33 mouse cellular contexts compared by ENCODE assay signal in the genomic region with DNA sequence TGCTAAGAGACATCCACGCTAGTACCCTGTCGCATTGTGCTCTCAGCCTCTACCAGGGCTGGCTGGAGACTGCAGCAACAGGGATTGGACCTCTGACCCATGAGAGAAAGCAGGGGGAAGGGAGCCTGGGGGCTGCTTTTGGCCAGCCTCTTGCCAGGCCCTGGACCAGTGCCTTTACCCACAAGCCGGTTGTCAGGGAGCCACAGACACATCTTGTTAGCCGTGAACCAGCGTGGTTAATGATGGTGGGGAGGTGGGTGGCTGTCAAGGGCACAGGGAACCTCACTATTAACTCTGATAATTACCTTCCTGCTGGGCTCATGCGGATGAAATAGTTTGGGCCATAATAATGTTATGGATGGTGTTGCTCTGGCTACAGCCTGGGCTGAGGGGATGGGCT. TPM values are rescaled to one million over a fixed set of nuclear protein-coding genes. Genes with fewer than 3 reads are reported as not detected.
DNase-seq lines count a peak whose midpoint lies in the region; ATAC-seq and TF ChIP-seq lines count a peak whose summit lies in the region.
"Had no signal": no experiment of that assay in that cellular context is flagged by ENCODE, and none has a peak within 500 bp of the region (broad histone marks: within the 10 kb centered on the region; RNA-seq: fewer than 3 reads in every experiment).

No protein-coding gene starts in this region.

- no peaks in the 10 kb centered on the region for H3K9me3 ChIP-seq in forebrain, embryonic 14.5 days (replicated peaks; ENCODE audit: control insufficient read depth, low read length)
- H3K9me3 ChIP-seq in forebrain, postnatal 0 days (ENCODE audit: low read length), result no peaks in the 10 kb centered on the region
- no peaks in the 10 kb centered on the region for H3K9me3 ChIP-seq in hindbrain, postnatal 0 days (ENCODE audit: low read length)
- H3K9me3 ChIP-seq in hindbrain, embryonic 16.5 days (ENCODE audit: control insufficient read depth, low read length), result no peaks in the 10 kb centered on the region
- H3K9me3 ChIP-seq in neural tube, embryonic 13.5 days, result no peaks in the 10 kb centered on the region
- no peaks in the 10 kb centered on the region for H3K9me3 ChIP-seq in neural tube, embryonic 14.5 days (ENCODE audit: control insufficient read depth, low read length)
- H3K9me3 ChIP-seq: embryonic facial prominence, embryonic 15.5 days; kidney, embryonic 15.5 days; limb, embryonic 13.5 days; liver, embryonic 12.5 days had no signal

- H3K4me1 ChIP-seq in forebrain, embryonic 14.5 days (ENCODE audit: control insufficient read depth, insufficient read depth, low read length), result peaks cover 31% of the 10 kb centered on the region
- H3K4me1 ChIP-seq in forebrain, postnatal 0 days (ENCODE audit: insufficient read depth), result peaks cover 5% of the 10 kb centered on the region
- H3K4me1 ChIP-seq in hindbrain, postnatal 0 days (ENCODE audit: insufficient read depth, low read length), result peaks cover 14% of the 10 kb centered on the region; the same call in 1 of the 2 replicates
- H3K4me1 ChIP-seq in hindbrain, embryonic 16.5 days (ENCODE audit: control insufficient read depth, insufficient read depth, low read depth, low read length), result peaks cover 20% of the 10 kb centered on the region
- peaks cover 55% of the 10 kb centered on the region for H3K4me1 ChIP-seq in neural tube, embryonic 13.5 days (replicated peaks)
- peaks cover 21% of the 10 kb centered on the region for H3K4me1 ChIP-seq in neural tube, embryonic 14.5 days (ENCODE audit: control insufficient read depth, insufficient read depth, low read length)

- no peak for TF ChIP-seq CTCF in forebrain, postnatal 0 days (IDR thresholded peaks at IDR 0.05; ENCODE audit: low read depth)
- no peak for TF ChIP-seq CTCF in hindbrain, postnatal 0 days (IDR thresholded peaks at IDR 0.05; ENCODE audit: low read depth)

- 48% methylated on average over 6 of the region's 6 CpGs for WGBS in forebrain, embryonic 14.5 days
- WGBS in forebrain, postnatal 0 days, result 41% methylated on average over 6 of the region's 6 CpGs
- 35% methylated on average over 6 of the region's 6 CpGs for WGBS in hindbrain, postnatal 0 days
- 45% methylated on average over 6 of the region's 6 CpGs for WGBS in hindbrain, embryonic 16.5 days
- 42% methylated on average over 6 of the region's 6 CpGs for WGBS in neural tube, embryonic 13.5 days
- 46% methylated on average over 6 of the region's 6 CpGs for WGBS in neural tube, embryonic 14.5 days

- peaks cover 50% of the 10 kb centered on the region for H3K36me3 ChIP-seq in forebrain, embryonic 14.5 days (ENCODE audit: control insufficient read depth, insufficient read depth, low read length)
- no peaks in the 10 kb centered on the region for H3K36me3 ChIP-seq in forebrain, postnatal 0 days (ENCODE audit: insufficient read depth)
- no peaks in the 10 kb centered on the region for H3K36me3 ChIP-seq in hindbrain, postnatal 0 days (ENCODE audit: insufficient read depth, low read length)
- no peaks in the 10 kb centered on the region for H3K36me3 ChIP-seq in hindbrain, embryonic 16.5 days (ENCODE audit: control insufficient read depth, insufficient read depth, low read length)
- 0 out of 2 replicates have a peak, but pooled peaks cover 5% of the 10 kb centered on the region for H3K36me3 ChIP-seq in neural tube, embryonic 13.5 days
- no peaks in the 10 kb centered on the region for H3K36me3 ChIP-seq in neural tube, embryonic 14.5 days (ENCODE audit: control insufficient read depth, insufficient read depth, low read length)
- H3K36me3 ChIP-seq: liver, embryonic 12.5 days had no signal

- peak overlapping the region; percentile 14; the same call in 1 of the 2 replicates for H3K27ac ChIP-seq in forebrain, embryonic 14.5 days (ENCODE audit: low read depth, low read length)
- no peak overlapping the region for H3K27ac ChIP-seq in forebrain, postnatal 0 days (ENCODE audit: low read depth, low read length)
- H3K27ac ChIP-seq in hindbrain, postnatal 0 days, result no peak overlapping the region
- H3K27ac ChIP-seq in hindbrain, embryonic 16.5 days (ENCODE audit: low read depth, low read length), result no peak overlapping the region
- no peak overlapping the region for H3K27ac ChIP-seq in neural tube, embryonic 13.5 days (replicated peaks)
- no peak overlapping the region for H3K27ac ChIP-seq in neural tube, embryonic 14.5 days (ENCODE audit: low read depth, low read length)
- H3K27ac ChIP-seq: embryonic facial prominence, embryonic 15.5 days; kidney, embryonic 15.5 days; layer of hippocampus, adult 2 months; left cerebral cortex, adult 2 months; limb, embryonic 13.5 days; liver, embryonic 12.5 days had no signal

- H3K27me3 ChIP-seq in forebrain, embryonic 14.5 days (replicated peaks; ENCODE audit: control insufficient read depth, insufficient read depth, low read length), result no peaks in the 10 kb centered on the region
- H3K27me3 ChIP-seq in forebrain, postnatal 0 days (ENCODE audit: insufficient read depth, low read length), result no peaks in the 10 kb centered on the region
- no peaks in the 10 kb centered on the region for H3K27me3 ChIP-seq in hindbrain, postnatal 0 days (ENCODE audit: insufficient read depth, low read length)
- peaks cover 17% of the 10 kb centered on the region for H3K27me3 ChIP-seq in hindbrain, embryonic 16.5 days (replicated peaks; ENCODE audit: control insufficient read depth, insufficient read depth, low read length)
- peaks cover 59% of the 10 kb centered on the region for H3K27me3 ChIP-seq in neural tube, embryonic 13.5 days
- 0 out of 2 replicates have a peak, but pooled peaks cover 6% of the 10 kb centered on the region for H3K27me3 ChIP-seq in neural tube, embryonic 14.5 days (ENCODE audit: control insufficient read depth, insufficient read depth, low read length)
- H3K27me3 ChIP-seq: embryonic facial prominence, embryonic 15.5 days; limb, embryonic 13.5 days; liver, embryonic 12.5 days had no signal

- H3K4me2 ChIP-seq in forebrain, embryonic 14.5 days (ENCODE audit: low read length), result no peak overlapping the region
- no peak overlapping the region for H3K4me2 ChIP-seq in forebrain, postnatal 0 days (ENCODE audit: low read depth)
- no peak overlapping the region for H3K4me2 ChIP-seq in hindbrain, postnatal 0 days (ENCODE audit: low read depth, low read length)
- H3K4me2 ChIP-seq in hindbrain, embryonic 16.5 days (ENCODE audit: low read length), result no peak overlapping the region
- H3K4me2 ChIP-seq in neural tube, embryonic 13.5 days, result no peak overlapping the region
- no peak overlapping the region for H3K4me2 ChIP-seq in neural tube, embryonic 14.5 days (ENCODE audit: low read depth, low read length)
- H3K4me2 ChIP-seq: embryonic facial prominence, embryonic 15.5 days; heart, embryonic 11.5 days; kidney, embryonic 15.5 days; limb, embryonic 13.5 days; liver, embryonic 12.5 days had no signal

- peak; percentile 8; the same call in 1 of the 2 replicates for ATAC-seq in forebrain, embryonic 14.5 days
- ATAC-seq in forebrain, postnatal 0 days, result no peak
- no peak for ATAC-seq in hindbrain, postnatal 0 days
- ATAC-seq in hindbrain, embryonic 16.5 days, result no peak
- no peak for ATAC-seq in neural tube, embryonic 13.5 days (ENCODE audit: low read depth)
- ATAC-seq in neural tube, embryonic 14.5 days (ENCODE audit: low read depth), result no peak
- ATAC-seq: inflammation-experienced regulatory T-cells, adult 6 months; liver, embryonic 12.5 days; liver, postnatal 0 days had no signal

- H3K9ac ChIP-seq in forebrain, embryonic 14.5 days (ENCODE audit: low read length), result no peak overlapping the region
- no peak overlapping the region for H3K9ac ChIP-seq in forebrain, postnatal 0 days
- H3K9ac ChIP-seq in hindbrain, postnatal 0 days (replicated peaks; ENCODE audit: low read length), result no peak overlapping the region
- H3K9ac ChIP-seq in hindbrain, embryonic 16.5 days (ENCODE audit: low read depth, low read length), result no peak overlapping the region
- H3K9ac ChIP-seq in neural tube, embryonic 13.5 days, result peak overlapping the region; percentile 26; the same call in 1 of the 2 replicates
- H3K9ac ChIP-seq in neural tube, embryonic 14.5 days (replicated peaks; ENCODE audit: low read depth, low read length), result 0 out of 2 replicates have a peak overlapping the region, but pooled peaks have one; percentile 25
- H3K9ac ChIP-seq: embryonic facial prominence, embryonic 15.5 days; kidney, embryonic 15.5 days; limb, embryonic 13.5 days; liver, embryonic 12.5 days; liver, postnatal 0 days had no signal

- no peak overlapping the region for H3K4me3 ChIP-seq in forebrain, embryonic 14.5 days (ENCODE audit: low read depth, low read length)
- no peak overlapping the region for H3K4me3 ChIP-seq in forebrain, postnatal 0 days (ENCODE audit: low read depth, low read length)
- H3K4me3 ChIP-seq in hindbrain, postnatal 0 days (ENCODE audit: low read length), result no peak overlapping the region
- H3K4me3 ChIP-seq in hindbrain, embryonic 16.5 days (ENCODE audit: low read length), result no peak overlapping the region
- no peak overlapping the region for H3K4me3 ChIP-seq in neural tube, embryonic 13.5 days
- H3K4me3 ChIP-seq in neural tube, embryonic 14.5 days (ENCODE audit: low read depth, low read length), result no peak overlapping the region
- H3K4me3 ChIP-seq: embryonic facial prominence, embryonic 15.5 days; kidney, embryonic 15.5 days; layer of hippocampus, adult 2 months; left cerebral cortex, adult 2 months; limb, embryonic 13.5 days; liver, embryonic 12.5 days; myocyte had no signal

- DNase-seq in forebrain, embryonic 14.5 days (ENCODE audit: low spot score), result peak; percentile 44
- no peak for DNase-seq in forebrain, postnatal 0 days
- DNase-seq in hindbrain, postnatal 0 days (ENCODE audit: low spot score), result peak; percentile 38
- no peak for DNase-seq in neural tube, embryonic 10.5 days (ENCODE audit: extremely low spot score, low spot score)
- DNase-seq in retina, embryonic 14.5 days (ENCODE audit: low spot score), result no peak
- DNase-seq: adrenal gland, postnatal 25 days; cerebellum, adult 18-20 months; gastrocnemius, postnatal 36 days; heart, adult 18-20 months; heart, postnatal 36 days; kidney, adult 11 months; kidney, postnatal 25 days; liver, postnatal 0 days; lung, postnatal 36 days; midbrain, embryonic 14.5 days; thymus, adult 2 months; thymus, postnatal 36 days had no signal

RNA-seq across cellular contexts. Expression of a gene that starts 10.8 kb away (rescaled TPM):
- polyA plus RNA-seq in forebrain, embryonic 14.5 days (2014; fragmentation: Nextera tagmentation; extraction: Ambion mirVana), result 11.5 and 12.3 TPM in 2 replicates
- total RNA-seq in forebrain, postnatal 0 days (2014; rRNA removed), result 50.4 and 55.1 TPM in 2 replicates
- polyA plus RNA-seq in forebrain, postnatal 0 days (2015; fragmentation: Nextera tagmentation; extraction: Ambion mirVana), result 5.0 and 6.2 TPM in 2 replicates
- 25.1 and 26.3 TPM in 2 replicates for total RNA-seq in hindbrain, postnatal 0 days (2014; rRNA removed)
- 1.8 and 1.9 TPM in 2 replicates for polyA plus RNA-seq in hindbrain, postnatal 0 days (2015; fragmentation: Nextera tagmentation; extraction: Ambion mirVana)
- polyA plus RNA-seq in hindbrain, embryonic 16.5 days (2015; fragmentation: Nextera tagmentation; extraction: Ambion mirVana), result 2.5 and 3.8 TPM in 2 replicates
- polyA plus RNA-seq in neural tube, embryonic 13.5 days (2015; fragmentation: Nextera tagmentation; extraction: Ambion mirVana), result 4.7 and 4.9 TPM in 2 replicates
- polyA plus RNA-seq in neural tube, embryonic 14.5 days (2014; fragmentation: Nextera tagmentation; extraction: Ambion mirVana), result 3.5 and 4.4 TPM in 2 replicates
- total RNA-seq: common myeloid progenitor, adult 5-6 weeks; megakaryocyte, adult 5-6 weeks had no signal
- polyA plus RNA-seq: inflammation-experienced regulatory T-cells, adult 6 months had no signal

RNA-seq across cellular contexts. Expression of a gene that starts 50.3 kb away (rescaled TPM):
- polyA plus RNA-seq in forebrain, embryonic 14.5 days (2014; fragmentation: Nextera tagmentation; extraction: Ambion mirVana), result 0.17 and 0.46 TPM in 2 replicates
- 2.9 and 3.9 TPM in 2 replicates for total RNA-seq in forebrain, postnatal 0 days (2014; rRNA removed)
- 0.52 and 1.3 TPM in 2 replicates for polyA plus RNA-seq in forebrain, postnatal 0 days (2015; fragmentation: Nextera tagmentation; extraction: Ambion mirVana)
- 1.8 and 7.8 TPM in 2 replicates for total RNA-seq in hindbrain, postnatal 0 days (2014; rRNA removed)
- polyA plus RNA-seq in hindbrain, postnatal 0 days (2015; fragmentation: Nextera tagmentation; extraction: Ambion mirVana), result 1.8 and 2.2 TPM in 2 replicates
- 2.2 and 2.6 TPM in 2 replicates for polyA plus RNA-seq in hindbrain, embryonic 16.5 days (2015; fragmentation: Nextera tagmentation; extraction: Ambion mirVana)
- 0.25 and 0.29 TPM in 2 replicates for polyA plus RNA-seq in neural tube, embryonic 13.5 days (2015; fragmentation: Nextera tagmentation; extraction: Ambion mirVana)
- 0.23 and 0.26 TPM in 2 replicates for polyA plus RNA-seq in neural tube, embryonic 14.5 days (2014; fragmentation: Nextera tagmentation; extraction: Ambion mirVana)
- total RNA-seq: common myeloid progenitor, adult 5-6 weeks; gastrocnemius, adult 18-20 months; megakaryocyte, adult 5-6 weeks; MEL had no signal
- polyA plus RNA-seq: inflammation-experienced regulatory T-cells, adult 6 months; midbrain, embryonic 14.5 days had no signal

Comparison
In these comparisons a context has a peak if more than half of its experiments do, and no peak if none do; other contexts are left out.
1. DNase-seq: peak in forebrain, embryonic 14.5 days (single experiment) and hindbrain, postnatal 0 days (single experiment); none in forebrain, postnatal 0 days (single experiment), neural tube, embryonic 10.5 days (single experiment) and retina, embryonic 14.5 days (single experiment).
2. H3K9ac ChIP-seq: peak in neural tube, embryonic 13.5 days (single experiment) and neural tube, embryonic 14.5 days (single experiment); none in forebrain, embryonic 14.5 days (single experiment), forebrain, postnatal 0 days (single experiment), hindbrain, postnatal 0 days (single experiment) and hindbrain, embryonic 16.5 days (single experiment).